Mouse (Mus musculus) olfactory bulb, adult 2 months (tissue): Measurements from ENCODE around the gene BC030867.

Source experiments
- CTCF ChIP-seq: fragments of 200-500 bp; IDR thresholded peaks from 2 replicates; pipeline ENCODE4 v1.5.1; 2012; ENCODE audit warnings: low read depth, mild to moderate bottlenecking, low read length, moderate library complexity; ENCODE audit not compliant: insufficient read depth
- POLR2A ChIP-seq: fragments of 200-500 bp; IDR thresholded peaks from 2 replicates; pipeline ENCODE4 v1.6.1; 2012; ENCODE audit warnings: mild to moderate bottlenecking, low read depth, low read length, moderate library complexity; ENCODE audit not compliant: insufficient read depth

DNA sequence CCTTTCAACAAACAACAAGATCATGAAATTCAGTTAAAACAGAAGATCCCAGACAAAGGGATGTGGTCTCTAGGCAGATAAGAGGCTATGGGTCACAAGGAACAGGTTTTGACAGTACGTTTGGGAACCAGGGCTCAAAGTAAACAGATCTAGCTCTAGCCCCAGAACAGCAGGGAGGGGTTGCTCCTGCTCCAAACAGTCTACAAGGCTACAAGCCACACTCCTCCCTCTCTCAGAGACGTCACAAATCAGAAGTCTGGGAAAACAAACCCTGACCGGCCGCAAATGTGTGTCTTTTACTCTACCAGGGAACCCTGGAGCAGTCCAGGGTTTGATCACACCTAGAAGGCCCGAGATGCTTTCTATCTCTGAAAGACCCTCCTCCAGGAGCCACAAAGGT, 37.7 kb upstream of the BC030867 start:
- TF ChIP-seq POLR2A (no peak), CTCF (no peak)
